Mouse (Mus musculus): ENCODE data around the gene Gm39566.

GRCm38 (mm10) chr11:69850754-69851153 is 35.7 kb upstream of the Gm39566 start:
- TF ChIP-seq CTCF (IDR thresholded peaks at IDR 0.05; ENCODE audit: low read depth) (no peak), EP300 (IDR thresholded peaks at IDR 0.05; ENCODE audit: low read depth) (no peak)
